Mouse (Mus musculus): Measurements from ENCODE around the gene Insyn1.

GRCm38 (mm10) chr9:58546630-58547360, 58.4 kb downstream of the Insyn1 start:
- TF ChIP-seq FLI1 (IDR thresholded peaks at IDR 0.05; ENCODE audit: low read length) = no peak
- no peak for TF ChIP-seq GATA1 (IDR thresholded peaks at IDR 0.05; ENCODE audit: borderline replicate concordance, low read length)
